Mouse (Mus musculus) neural tube, embryonic 13.5 days (tissue): ENCODE results near the gene Ubl7. TPM values are rescaled to one million over a fixed set of nuclear protein-coding genes. Genes with fewer than 3 reads are reported as not detected.

Experiments used
- ATAC-seq: fragments of 200-750 bp; cut with Nextera tagmentation; 2 replicates; pipeline ENCODE4 v1.8.0; 2017; ENCODE audit warnings: low read depth, mild to moderate bottlenecking, moderate TSS enrichment, moderate library complexity
- H3K27ac ChIP-seq: fragments of 300-500 bp; sonication (generic); replicated peaks from 2 replicates; pipeline ENCODE4 v1.5.1; 2015; ENCODE audit warnings: moderate library complexity, mild to moderate bottlenecking, inconsistent platforms
- H3K27me3 ChIP-seq: fragments of 300-500 bp; sonication (generic); 2 replicates; pipeline ENCODE4 v1.6.1; 2015; ENCODE audit warnings: mild to moderate bottlenecking, inconsistent platforms
- H3K36me3 ChIP-seq: fragments of 300-500 bp; sonication (generic); 2 replicates; pipeline ENCODE4 v1.6.1; 2015; ENCODE audit warnings: mild to moderate bottlenecking, inconsistent platforms
- H3K4me1 ChIP-seq: fragments of 300-500 bp; sonication (generic); replicated peaks from 2 replicates; pipeline ENCODE4 v1.6.1; 2015; ENCODE audit warnings: inconsistent platforms
- H3K4me2 ChIP-seq: fragments of 300-500 bp; sonication (generic); 2 replicates; pipeline ENCODE4 v1.6.1; 2015; ENCODE audit warnings: inconsistent platforms, mild to moderate bottlenecking, moderate library complexity
- H3K4me3 ChIP-seq: fragments of 300-500 bp; sonication (generic); 2 replicates; pipeline ENCODE4 v1.5.1; 2015; ENCODE audit warnings: mild to moderate bottlenecking, inconsistent platforms
- H3K9ac ChIP-seq: fragments of 300-500 bp; sonication (generic); 2 replicates; pipeline ENCODE4 v1.6.1; 2015; ENCODE audit warnings: moderate library complexity, mild to moderate bottlenecking, inconsistent platforms
- H3K9me3 ChIP-seq: fragments of 300-500 bp; sonication (generic); 2 replicates; pipeline ENCODE4 v1.6.1; 2016; ENCODE audit warnings: inconsistent platforms
- WGBS: fragments of 180-500 bp; shearing (Covaris S2); methylation state at CpG from one replicate; pipeline ENCODE4 v1.1.7; 2015; 5-methylcytosine and 5-hydroxymethylcytosine counted together
- polyA plus RNA-seq: library from polyadenylated mRNA; unstranded; fragments of >200 nt; fragmentation: Nextera tagmentation; extraction: Ambion mirVana; gene quantifications from 2 replicates; pipeline ENCODE4 v1.2.1, GENCODE M21; 2015

The Ubl7 gene
- 149 and 166 TPM in 2 replicates for polyA plus RNA-seq

GRCm38 (mm10) chr9:57910254-57911160 is at the start of gene Ubl7:
Ubl7 (plus strand) TSS chr9:57910979.
- peak within 1 kb of the TSS; percentile 83 for H3K27ac ChIP-seq
- H3K4me2 ChIP-seq = peak within 1 kb of the TSS; percentile 90
- H3K9ac ChIP-seq = peak within 1 kb of the TSS; percentile 86
- peaks cover 27% of the 10 kb centered on the region for H3K4me1 ChIP-seq
- no peaks in the 10 kb centered on the region for H3K9me3 ChIP-seq
- no peaks in the 10 kb centered on the region for H3K27me3 ChIP-seq
- H3K4me3 ChIP-seq = peak within 1 kb of the TSS; percentile 77
- under 1% methylated on average over 47 of the region's 47 CpGs for WGBS
- H3K36me3 ChIP-seq = peaks cover 9% of the 10 kb centered on the region
- peak; percentile 98 for ATAC-seq

GRCm38 (mm10) chr9:57861951-57862471 is 48.8 kb upstream of the Ubl7 start:
- 0 out of 2 replicates have a peak overlapping the region, but pooled peaks have one; percentile 22 for H3K4me2 ChIP-seq
- peak; percentile 72 for ATAC-seq
- 0 out of 2 replicates have a peak overlapping the region, but pooled peaks have one; percentile 22 for H3K9ac ChIP-seq
- H3K9me3 ChIP-seq = no peaks in the 10 kb centered on the region
- H3K27me3 ChIP-seq = no peaks in the 10 kb centered on the region
- no peaks in the 10 kb centered on the region for H3K36me3 ChIP-seq
- WGBS = 31% methylated on average over 9 of the region's 9 CpGs
- H3K27ac ChIP-seq = 0 out of 2 replicates have a peak overlapping the region, but pooled peaks have one; percentile 23
- peaks cover 8% of the 10 kb centered on the region; the same call in 1 of the 2 replicates for H3K4me1 ChIP-seq
- no peak overlapping the region for H3K4me3 ChIP-seq

GRCm38 (mm10) chr9:57864336-57864735 is 46.4 kb upstream of the Ubl7 start:
- no peak overlapping the region for H3K27ac ChIP-seq
- H3K9me3 ChIP-seq = no peaks in the 10 kb centered on the region
- no peak for ATAC-seq
- peaks cover 8% of the 10 kb centered on the region; the same call in 1 of the 2 replicates for H3K4me1 ChIP-seq
- H3K4me2 ChIP-seq = no peak overlapping the region
- no peak overlapping the region for H3K4me3 ChIP-seq
- H3K27me3 ChIP-seq = no peaks in the 10 kb centered on the region
- no peak overlapping the region for H3K9ac ChIP-seq
- no peaks in the 10 kb centered on the region for H3K36me3 ChIP-seq

- H3K4me3 ChIP-seq = no peak overlapping the region
- no peak overlapping the region for H3K27ac ChIP-seq
- H3K9ac ChIP-seq = no peak overlapping the region
- H3K27me3 ChIP-seq = no peaks in the 10 kb centered on the region
- H3K36me3 ChIP-seq = no peaks in the 10 kb centered on the region
- H3K4me2 ChIP-seq = no peak overlapping the region
- H3K4me1 ChIP-seq = peaks cover 7% of the 10 kb centered on the region; the same call in 1 of the 2 replicates
- ATAC-seq = no peak
- 91% methylated on average over 7 of the region's 7 CpGs for WGBS
- no peaks in the 10 kb centered on the region for H3K9me3 ChIP-seq
Observed at GRCm38 (mm10) chr9:57866530-57866929, 44.2 kb upstream of the Ubl7 start.

- Histone ChIP-seq H3K4me2 (no peak overlapping the region), H3K4me1 (0 out of 2 replicates have a peak, but pooled peaks cover under 1% of the 10 kb centered on the region), H3K36me3 (no peaks in the 10 kb centered on the region), H3K27me3 (no peaks in the 10 kb centered on the region), H3K27ac (no peak overlapping the region), H3K9ac (no peak overlapping the region), H3K4me3 (no peak overlapping the region), H3K9me3 (no peaks in the 10 kb centered on the region)
- no peak for ATAC-seq
- WGBS = 85% methylated on average over 4 of the region's 4 CpGs
Observed at GRCm38 (mm10) chr9:57867236-57867635, 43.5 kb upstream of the Ubl7 start.

GRCm38 (mm10) chr9:57867880-57868279 is 42.9 kb upstream of the Ubl7 start:
- H3K4me1 ChIP-seq = no peaks in the 10 kb centered on the region
- H3K27ac ChIP-seq = no peak overlapping the region
- no peaks in the 10 kb centered on the region for H3K27me3 ChIP-seq
- no peaks in the 10 kb centered on the region for H3K9me3 ChIP-seq
- WGBS = 84% methylated on average over 5 of the region's 5 CpGs
- H3K4me2 ChIP-seq = no peak overlapping the region
- H3K4me3 ChIP-seq = no peak overlapping the region
- H3K9ac ChIP-seq = no peak overlapping the region
- no peaks in the 10 kb centered on the region for H3K36me3 ChIP-seq
- no peak for ATAC-seq

- Histone ChIP-seq H3K27me3 (no peaks in the 10 kb centered on the region), H3K27ac (no peak overlapping the region), H3K4me1 (no peaks in the 10 kb centered on the region), H3K4me2 (no peak overlapping the region), H3K36me3 (no peaks in the 10 kb centered on the region), H3K9ac (no peak overlapping the region), H3K9me3 (no peaks in the 10 kb centered on the region), H3K4me3 (no peak overlapping the region)
- ATAC-seq = no peak
- 88% methylated on average over 6 of the region's 6 CpGs for WGBS
Observed at GRCm38 (mm10) chr9:57868767-57869166, 42.0 kb upstream of the Ubl7 start.

GRCm38 (mm10) chr9:57870273-57870816 is 40.4 kb upstream of the Ubl7 start:
- Histone ChIP-seq H3K4me3 (no peak overlapping the region), H3K27ac (no peak overlapping the region), H3K9ac (no peak overlapping the region), H3K36me3 (no peaks in the 10 kb centered on the region), H3K27me3 (no peaks in the 10 kb centered on the region), H3K4me1 (no peaks in the 10 kb centered on the region), H3K4me2 (no peak overlapping the region), H3K9me3 (no peaks in the 10 kb centered on the region)
- WGBS = 43% methylated on average over 2 of the region's 2 CpGs
- ATAC-seq = no peak

- H3K9me3 ChIP-seq = no peaks in the 10 kb centered on the region
- no peaks in the 10 kb centered on the region for H3K36me3 ChIP-seq
- H3K27ac ChIP-seq = no peak overlapping the region
- H3K9ac ChIP-seq = no peak overlapping the region
- no peaks in the 10 kb centered on the region for H3K27me3 ChIP-seq
- WGBS = 82% methylated on average over 5 of the region's 5 CpGs
- no peak overlapping the region for H3K4me3 ChIP-seq
- H3K4me1 ChIP-seq = no peaks in the 10 kb centered on the region
- no peak overlapping the region for H3K4me2 ChIP-seq
- no peak for ATAC-seq
Observed at GRCm38 (mm10) chr9:57874134-57874533, 36.6 kb upstream of the Ubl7 start.

- Histone ChIP-seq H3K4me3 (no peak overlapping the region), H3K9me3 (no peaks in the 10 kb centered on the region), H3K9ac (no peak overlapping the region), H3K27ac (no peak overlapping the region), H3K4me2 (no peak overlapping the region), H3K36me3 (no peaks in the 10 kb centered on the region), H3K4me1 (no peaks in the 10 kb centered on the region), H3K27me3 (no peaks in the 10 kb centered on the region)
- 76% methylated on average over 3 of the region's 3 CpGs for WGBS
- no peak for ATAC-seq
Observed at GRCm38 (mm10) chr9:57874994-57875393, 35.8 kb upstream of the Ubl7 start.

- WGBS = 68% methylated on average over 3 of the region's 3 CpGs
- no peaks in the 10 kb centered on the region for H3K36me3 ChIP-seq
- H3K4me3 ChIP-seq = no peak overlapping the region
- H3K27ac ChIP-seq = no peak overlapping the region
- no peaks in the 10 kb centered on the region for H3K27me3 ChIP-seq
- no peaks in the 10 kb centered on the region for H3K4me1 ChIP-seq
- no peaks in the 10 kb centered on the region for H3K9me3 ChIP-seq
- no peak overlapping the region for H3K9ac ChIP-seq
- H3K4me2 ChIP-seq = no peak overlapping the region
- no peak for ATAC-seq
Observed at GRCm38 (mm10) chr9:57879213-57879612, 31.6 kb upstream of the Ubl7 start.

GRCm38 (mm10) chr9:57880278-57880677 is 30.5 kb upstream of the Ubl7 start:
- H3K9me3 ChIP-seq = no peaks in the 10 kb centered on the region
- no peaks in the 10 kb centered on the region for H3K4me1 ChIP-seq
- no peaks in the 10 kb centered on the region for H3K27me3 ChIP-seq
- H3K27ac ChIP-seq = no peak overlapping the region
- H3K4me2 ChIP-seq = no peak overlapping the region
- 22% methylated on average over 4 of the region's 4 CpGs for WGBS
- ATAC-seq = no peak
- H3K4me3 ChIP-seq = no peak overlapping the region
- no peaks in the 10 kb centered on the region for H3K36me3 ChIP-seq
- no peak overlapping the region for H3K9ac ChIP-seq
